Mouse (Mus musculus): ENCODE results near the gene Fbxo6.

The Fbxo6 gene

DNA sequence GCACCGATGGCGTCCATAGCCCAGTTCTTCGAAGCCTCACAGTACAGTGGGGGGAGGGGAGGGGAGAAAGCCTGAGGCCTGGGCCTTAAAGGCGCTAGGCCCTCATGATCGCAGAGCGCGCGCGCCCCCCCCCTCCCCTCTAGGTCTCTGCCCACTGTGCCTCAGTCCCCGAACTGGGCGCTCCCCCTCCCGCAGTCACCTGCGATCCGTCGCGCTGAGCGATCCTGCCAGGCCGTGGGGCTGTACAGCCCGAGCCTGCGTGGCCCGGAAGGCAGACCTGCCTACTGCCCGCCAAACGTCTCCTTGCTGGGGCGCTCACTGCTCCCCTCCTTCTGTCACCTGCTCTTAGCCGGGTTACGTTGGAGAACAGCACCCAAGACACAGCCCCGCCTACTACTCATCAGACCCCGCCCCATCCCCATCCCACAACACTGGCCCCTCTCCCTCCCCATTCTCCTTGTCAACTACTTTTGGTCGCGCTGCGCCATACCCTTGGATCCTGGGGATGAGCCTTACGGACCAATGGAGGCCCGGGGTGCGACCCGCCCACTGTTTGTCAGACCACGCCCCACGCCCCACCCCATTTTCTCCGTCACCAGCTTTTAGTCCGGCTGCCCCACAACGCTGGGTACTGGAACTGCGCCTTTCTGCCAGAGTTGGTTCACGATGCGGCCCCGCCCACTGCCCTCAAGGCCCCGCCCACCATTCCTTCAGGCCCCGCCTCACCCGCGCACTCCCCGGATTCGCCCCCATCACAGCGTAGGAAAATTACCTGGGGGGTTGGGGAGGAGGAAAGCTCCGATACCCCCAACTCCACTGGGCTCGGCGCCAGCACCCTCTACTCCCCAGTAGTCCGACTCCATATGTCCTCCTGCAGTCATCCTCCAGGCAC is 7.8 kb upstream of the Fbxo6 start:
- DNase-seq = peak; percentile 91

DNA sequence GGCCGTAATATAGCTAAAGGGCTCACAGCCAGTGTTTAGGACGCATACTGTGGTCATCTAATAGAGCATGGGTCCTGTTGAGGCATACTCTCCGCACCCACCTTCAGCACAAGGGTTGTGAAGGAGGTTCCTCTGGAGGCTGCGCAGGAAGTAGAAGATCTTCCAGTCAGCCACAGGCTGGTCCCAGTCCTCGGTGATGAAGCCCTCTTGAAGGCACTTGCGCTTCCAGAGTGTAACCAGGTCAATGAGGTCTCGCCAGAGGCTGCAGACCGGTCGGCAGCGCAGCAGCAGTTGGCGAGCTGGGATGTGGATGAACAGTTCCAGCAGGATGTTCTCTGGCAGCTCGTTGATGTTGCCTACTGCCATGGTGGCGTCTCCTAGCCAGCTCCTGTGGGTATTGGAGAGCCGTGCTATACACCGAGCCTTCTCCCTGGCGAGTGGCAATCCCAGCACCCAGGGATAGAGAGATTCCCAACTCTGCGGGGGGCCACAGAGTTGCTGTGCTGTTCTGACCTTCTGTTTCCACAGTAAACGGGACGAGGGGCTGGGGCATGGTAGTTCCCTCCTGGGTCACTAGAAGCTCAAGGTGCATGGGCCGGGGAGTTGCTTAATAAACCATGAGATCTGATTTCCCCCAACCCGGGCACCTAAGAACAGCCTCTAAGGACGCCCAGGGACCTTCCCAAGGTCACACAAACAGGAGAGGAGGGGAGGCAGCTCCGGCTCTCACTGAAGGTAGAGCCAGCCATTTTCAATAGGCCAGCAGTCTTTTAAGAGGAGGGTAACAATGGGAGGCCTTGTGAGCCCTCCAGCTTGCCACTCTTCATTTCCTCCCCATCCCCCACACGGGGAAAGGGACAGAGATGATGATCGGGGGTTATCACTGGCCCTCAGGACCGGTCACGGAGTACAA is 6.8 kb upstream of the Fbxo6 start:
- DNase-seq = no peak

DNA sequence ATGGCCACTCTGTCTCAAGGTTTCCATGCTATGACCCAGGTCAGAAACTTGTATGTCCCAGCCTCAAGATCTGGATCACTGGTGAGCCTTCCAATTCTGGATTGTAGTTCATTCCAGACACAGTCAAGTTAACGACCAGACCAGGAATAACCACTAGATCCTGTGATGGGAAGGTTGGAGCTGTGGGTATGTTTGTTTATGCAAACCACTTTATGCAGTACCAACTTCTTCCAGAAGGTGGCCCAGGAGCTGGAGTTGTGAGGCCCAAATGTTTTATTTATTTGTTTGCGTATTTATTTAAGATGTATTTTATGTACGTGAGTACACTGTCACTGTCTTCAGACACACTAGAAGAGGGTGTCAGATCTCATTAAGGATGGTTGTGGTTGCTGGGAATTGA is 3.0 kb upstream of the Fbxo6 start:
- peak; percentile 57 for DNase-seq

DNA sequence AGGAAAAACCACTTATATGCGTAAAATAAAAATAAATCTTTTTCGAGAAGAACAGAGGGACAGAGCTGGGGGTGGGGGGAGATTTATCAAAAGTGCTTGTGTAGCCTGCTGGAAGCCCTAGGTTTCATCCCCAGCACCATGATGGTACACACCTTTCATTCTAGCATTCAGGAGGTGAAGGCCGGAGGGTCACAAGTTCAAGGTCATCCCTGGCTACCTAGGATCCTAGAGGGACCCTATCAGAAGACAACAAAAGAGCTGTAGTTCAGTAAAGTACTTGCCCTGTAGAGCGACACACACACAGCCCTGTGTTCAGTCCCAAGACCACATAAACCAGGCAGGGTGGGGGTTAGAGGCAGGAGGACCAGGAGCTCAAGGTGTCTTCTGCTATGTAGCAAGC is 2.1 kb upstream of the Fbxo6 start:
- DNase-seq = no peak

DNA sequence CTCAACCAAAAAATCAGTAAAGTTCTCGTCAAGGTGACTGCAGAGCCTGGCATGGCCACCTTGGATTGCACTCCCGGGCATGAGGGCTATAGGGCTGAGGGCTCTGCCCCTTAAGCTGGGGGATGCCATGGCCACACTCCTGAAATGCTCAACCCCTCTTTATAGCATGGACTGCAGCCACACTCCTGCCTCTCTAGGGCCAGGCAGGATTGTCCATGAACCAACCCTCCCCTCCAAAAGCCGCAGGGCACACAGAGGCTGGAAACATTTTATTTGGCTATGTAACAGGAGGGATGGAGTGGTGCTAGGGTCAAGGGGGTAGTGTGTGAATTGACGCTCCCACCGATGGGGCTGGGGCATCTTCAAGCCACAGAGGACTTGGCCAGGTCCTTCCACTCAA is 607 bp upstream of the Fbxo6 start:
- no peak for DNase-seq

DNA sequence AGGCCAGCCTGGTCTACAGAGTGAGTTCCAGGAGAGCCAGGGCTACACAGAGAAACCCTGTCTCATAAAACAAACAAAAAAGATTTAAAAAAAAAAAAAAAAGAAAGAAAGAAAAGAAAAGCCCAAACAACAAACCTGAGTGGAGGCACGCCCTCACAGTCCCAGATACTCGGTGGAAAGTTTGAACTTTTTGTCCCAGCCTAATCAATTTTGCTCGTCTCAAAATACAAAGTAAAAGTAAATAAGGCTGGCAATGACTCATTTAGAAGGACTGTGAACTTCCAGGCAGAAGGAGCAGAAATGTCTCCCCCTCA is 1.0 kb downstream of the Fbxo6 start:
- no peak for DNase-seq

DNA sequence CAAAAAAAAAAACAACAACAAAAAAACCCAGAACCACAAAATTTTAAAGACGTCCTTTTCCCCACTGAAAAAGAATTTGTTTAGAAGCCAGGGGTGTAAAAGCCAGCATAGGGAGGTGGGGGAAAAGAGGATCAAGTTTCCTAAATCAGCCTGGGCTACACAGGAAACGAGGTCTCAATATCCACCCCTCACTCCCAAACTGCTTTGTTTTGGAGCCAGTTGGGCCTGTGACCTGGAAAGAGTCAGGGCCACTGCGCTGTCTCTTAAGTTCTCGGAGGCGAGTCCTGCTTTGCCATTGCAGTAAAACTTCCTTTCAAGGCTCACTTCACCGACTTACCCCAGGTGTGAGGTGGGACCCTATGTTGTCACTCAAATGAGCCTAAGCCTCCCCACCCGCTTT is 1.7 kb downstream of the Fbxo6 start:
- no peak for DNase-seq

DNA sequence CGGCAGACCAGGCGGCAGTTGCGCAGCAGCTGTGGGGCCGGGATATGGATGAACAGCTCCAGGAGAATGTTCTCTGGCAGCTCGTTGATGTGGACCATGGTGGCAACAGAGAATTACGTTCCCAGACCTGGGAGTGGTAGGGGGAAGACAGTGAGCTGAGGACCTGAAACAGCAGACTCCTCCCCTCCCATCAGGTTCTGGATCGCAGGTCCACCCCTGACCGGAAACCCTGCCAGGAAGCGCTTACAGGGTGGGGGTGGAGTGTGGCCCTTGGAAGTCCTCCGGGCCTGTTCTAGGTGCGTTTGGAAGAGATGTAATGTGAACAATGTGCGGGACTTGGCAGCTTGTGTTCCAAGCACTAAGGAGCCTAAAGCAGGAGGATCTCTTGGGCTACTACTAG is 2.4 kb downstream of the Fbxo6 start:
- peak; percentile 30 for DNase-seq

DNA sequence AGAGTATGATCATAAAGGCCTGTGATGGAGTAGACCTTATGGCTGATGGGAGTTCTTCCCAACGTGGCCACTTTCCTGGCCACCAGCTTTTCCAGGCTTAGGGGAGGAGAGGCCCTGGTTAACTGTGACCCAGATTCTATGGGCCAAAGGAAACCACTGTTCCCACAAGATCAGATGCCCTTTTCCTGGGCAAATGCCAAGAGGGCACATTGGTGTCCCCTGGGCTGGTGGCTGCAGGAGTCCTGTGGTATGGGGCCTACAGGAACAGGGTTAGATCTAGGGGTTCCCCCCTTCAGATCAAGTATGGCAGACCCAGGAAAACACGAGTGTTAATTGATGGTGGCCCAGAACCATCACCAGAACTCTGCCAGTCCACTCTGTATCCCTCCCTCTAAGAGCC is 4.2 kb downstream of the Fbxo6 start:
- no peak for DNase-seq

DNA sequence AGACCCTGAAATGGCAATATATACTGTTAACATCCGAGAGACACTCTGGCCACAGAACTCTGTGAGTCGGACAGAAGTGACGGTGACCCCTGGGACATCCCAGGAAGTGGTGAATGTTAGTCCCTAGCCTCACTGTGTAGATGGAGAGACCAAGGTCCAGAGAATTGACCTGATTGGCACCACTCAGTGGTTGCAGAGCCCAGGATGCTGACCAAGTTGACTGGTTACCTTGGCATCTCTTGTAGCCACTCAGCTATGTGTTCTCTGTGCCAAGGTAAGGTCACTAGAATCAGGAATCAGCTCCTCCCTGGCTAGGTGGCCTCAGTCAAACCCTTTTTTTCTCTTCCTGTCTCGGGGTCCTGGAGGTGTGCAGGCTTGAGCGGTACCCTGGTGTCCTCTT is 8.2 kb downstream of the Fbxo6 start:
- no peak for DNase-seq

DNA sequence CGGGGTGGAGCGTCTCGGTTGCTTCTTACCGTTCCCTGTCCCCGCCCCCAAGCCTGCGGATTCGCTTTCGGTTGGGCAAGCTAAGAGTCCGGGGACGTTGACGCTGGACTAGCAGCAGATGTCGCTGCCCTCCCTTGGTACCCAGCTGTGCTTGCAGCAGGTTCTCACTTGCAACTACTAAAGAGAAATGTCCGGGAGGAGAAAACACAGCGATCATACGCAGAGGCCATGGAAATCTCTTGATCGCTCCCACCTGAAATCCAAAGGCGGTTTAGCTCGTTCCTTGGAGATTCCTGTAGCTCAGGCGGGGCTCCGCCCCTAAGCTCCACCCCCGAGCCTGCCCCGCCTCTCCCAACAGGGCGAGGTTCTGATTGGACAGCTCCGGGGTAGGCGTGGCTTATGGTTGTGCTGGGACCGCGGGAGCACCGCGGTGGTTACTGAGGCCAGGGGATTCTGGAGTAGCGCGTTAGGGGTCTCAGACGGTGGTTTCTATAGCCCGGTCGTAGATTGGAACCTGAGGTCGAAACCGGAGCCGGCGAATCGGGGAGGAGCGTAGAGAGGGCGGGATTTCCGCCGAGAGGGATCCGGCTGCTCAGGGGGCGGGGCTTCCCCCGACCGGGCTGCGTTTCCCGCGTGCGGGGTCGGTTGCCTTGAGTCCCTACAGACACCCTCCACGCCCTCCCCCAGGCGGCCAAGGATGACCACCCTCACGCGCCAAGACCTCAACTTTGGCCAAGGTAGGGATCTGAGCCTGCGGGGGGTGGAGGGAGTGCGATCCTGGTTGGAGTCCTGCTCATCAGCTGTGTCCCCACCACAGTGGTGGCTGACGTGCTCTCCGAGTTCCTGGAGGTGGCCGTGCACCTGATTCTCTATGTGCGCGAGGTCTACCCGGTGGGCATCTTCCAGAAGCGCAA is 11.6 kb downstream of the Fbxo6 start:
- peak; percentile 93 for DNase-seq

DNA sequence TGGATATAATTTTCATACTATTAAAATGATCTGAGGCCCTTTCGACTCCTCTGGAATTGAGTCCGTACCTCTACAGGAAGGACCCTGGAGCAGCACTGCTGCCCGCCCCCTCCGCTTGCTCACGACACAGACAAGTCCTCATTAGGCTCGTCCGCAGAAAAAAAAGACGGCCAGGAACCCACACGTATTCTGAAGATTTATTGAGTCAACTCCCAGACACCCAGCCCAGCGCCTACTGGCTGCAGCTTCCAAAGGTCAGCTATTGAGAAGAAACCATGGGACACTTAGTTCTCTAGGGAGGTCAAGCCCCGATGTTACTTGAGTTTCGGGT is 12.2 kb downstream of the Fbxo6 start:
- DNase-seq = no peak

DNA sequence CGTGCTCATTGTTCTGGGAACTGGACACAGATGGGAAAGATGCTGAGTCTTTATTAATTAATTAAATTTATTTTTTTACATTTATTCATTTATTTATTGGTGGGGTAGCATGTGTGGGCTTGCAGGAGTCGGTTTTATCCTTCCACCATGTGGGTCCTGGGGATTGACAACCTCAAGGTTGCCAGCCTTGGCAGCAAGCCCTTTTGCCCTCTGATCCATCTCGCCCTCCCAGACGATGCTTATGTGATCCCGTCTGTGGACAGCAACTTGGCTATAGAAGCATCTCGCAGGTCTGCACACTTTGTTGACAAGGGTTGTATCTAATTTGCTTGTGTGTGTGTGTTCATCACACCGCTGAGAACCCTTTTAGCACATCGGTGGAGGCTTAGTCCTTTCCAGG is 14.4 kb downstream of the Fbxo6 start:
- DNase-seq = no peak

DNA sequence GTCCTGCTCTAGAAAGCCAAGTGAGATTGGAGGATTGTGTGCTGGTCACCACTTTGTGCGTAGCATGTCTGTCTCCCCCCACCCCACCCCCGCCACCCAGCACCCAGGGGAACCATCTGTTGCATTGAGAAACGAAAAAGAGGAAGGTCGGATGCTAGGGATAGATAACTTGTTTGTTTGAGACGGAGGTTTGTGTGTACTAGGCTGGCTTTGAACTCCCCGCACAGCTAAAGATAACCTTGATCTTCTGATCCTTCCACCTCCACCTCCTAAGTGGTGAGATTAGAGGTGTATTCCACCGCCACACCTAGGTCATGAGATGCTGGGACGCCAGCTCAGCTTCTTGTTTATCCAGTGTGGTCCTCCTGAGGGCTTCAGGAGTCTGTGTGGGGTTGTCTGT is 17.0 kb downstream of the Fbxo6 start:
- DNase-seq = no peak

DNA sequence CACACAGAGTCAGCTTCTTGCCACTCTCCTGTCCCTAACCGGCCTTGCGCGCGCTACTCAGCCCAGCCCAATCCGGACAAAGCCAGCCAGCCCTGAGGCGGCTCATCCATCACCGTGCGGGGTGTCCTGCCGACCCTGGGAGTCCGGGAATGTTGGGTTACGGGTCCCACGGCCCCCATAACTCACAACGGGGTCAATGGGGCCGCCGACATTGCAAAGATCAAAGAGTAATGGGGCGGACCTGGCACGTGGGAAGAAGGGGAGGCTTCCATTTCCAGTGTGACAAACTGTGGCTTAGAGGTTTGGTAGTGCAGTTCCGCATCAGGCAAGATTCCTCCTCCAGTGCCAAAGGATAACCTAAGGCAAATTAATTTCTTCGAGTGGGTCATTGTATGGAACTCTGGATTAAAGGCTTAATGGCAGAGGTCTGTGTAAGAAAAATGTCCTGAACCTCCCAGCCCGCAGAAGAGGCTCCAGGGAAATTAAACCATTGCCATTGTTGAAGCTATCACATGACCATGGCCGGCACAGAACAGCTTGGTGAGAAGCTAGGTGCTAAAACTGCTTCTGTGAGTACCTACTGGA is 20.4 kb downstream of the Fbxo6 start:
- DNase-seq = no peak

DNA sequence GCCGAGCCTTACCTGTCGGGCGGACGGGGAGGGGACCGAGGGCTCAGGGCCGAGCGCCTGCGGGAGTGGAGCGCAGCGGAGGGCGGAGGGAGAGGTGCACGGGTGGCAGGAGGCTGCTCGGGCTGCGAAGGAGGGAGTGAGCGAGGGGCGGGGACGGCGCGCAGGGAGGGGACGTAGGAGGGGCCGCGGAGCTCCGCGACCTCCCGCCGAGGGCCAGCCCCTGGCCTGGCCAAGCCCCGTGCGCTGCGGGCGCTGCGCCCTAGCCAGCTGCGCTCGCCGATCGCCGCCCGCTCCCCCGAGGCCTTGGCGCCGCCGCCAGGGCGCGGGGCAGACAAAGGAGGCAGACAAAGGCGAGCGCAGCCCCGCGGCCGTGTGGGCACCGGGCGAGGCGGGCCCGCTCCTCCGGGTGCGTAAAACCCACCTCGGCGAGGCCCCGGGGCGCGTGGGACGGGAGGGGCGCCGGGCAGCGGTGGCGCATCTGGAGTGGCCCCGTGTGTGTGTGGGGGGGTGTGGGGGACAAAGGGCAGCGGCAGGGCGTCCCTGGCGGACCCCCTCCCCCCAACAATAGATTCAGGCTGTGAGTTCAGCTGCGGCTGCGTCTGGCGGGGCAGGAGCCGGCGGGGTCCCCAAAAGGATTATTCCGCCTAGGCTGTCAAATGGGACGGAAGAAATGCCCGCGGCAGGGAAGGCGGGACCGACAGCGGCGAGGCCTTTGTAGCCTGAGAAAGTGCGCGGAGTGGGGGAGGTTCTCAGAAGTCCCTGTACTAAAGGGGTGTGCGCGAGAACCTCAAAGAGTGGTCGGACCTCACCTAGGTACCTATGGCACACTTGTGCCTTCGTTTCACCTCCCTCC is 21.2 kb downstream of the Fbxo6 start, which contains the start of gene Draxin:
Draxin (minus strand) TSS at position 138 of the 853 bp plus-strand sequence.
- peak; percentile 52 for DNase-seq

DNA sequence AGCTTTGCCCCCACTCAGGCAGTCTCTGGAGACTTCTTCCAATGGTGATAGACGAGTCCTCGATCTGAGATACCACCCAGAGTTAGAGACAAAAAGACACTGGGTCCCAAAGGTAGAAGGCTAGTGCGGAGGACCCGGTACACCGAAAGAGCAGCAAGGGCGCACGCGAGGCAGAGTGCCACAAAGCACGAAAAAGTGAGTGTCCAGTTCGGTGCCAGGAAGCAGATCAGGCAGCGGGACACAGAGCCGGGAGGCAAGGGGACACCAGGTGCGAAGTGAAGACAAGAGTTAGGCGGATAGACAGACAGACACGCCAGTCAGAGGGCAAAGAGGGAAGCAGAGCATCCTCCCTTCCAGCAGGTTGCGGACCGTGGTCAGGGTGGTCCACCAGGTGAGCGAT is 21.8 kb downstream of the Fbxo6 start, which contains the start of gene Mad2l2:
Mad2l2 (plus strand) TSS at position 252 of the 400 bp plus-strand sequence.
- DNase-seq = no peak

DNA sequence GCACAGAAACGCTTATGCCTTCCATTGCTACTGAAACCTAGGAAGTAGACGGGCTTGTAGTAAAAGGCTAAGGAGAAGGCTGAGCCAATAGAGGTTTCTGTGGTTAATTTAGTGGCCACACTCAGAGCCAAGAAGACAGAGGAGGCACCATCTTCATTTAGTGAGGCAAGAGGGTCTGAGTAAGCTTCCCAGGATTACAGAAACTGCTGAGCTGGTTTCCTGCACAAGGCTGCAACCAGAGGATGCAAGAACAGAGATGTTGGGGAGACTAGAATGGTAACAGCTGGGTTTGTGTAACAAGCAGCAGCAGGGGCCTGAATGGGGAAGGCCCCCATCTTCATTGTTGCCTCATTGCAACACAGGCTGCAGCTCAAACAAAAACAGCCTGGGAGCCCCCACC is 23.3 kb downstream of the Fbxo6 start:
- no peak for DNase-seq

DNA sequence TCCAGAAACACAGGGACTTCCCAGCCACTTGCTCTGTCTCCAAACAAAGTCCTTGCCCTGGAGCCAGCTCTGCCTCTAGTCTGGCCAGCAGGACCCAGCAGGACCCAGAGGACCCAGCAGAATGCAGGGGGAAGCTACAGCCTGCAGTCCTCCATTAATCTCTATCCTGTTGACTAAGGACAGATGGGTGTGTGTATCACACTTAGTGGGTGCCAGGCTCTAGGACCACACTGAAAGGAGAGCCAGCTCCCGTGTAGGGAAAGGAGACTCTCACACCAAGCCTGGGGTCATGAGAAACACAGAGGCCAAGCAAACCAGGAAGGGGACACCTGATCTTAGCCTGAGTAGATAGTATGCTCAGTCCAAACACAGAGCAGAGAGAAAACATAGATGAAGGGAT is 23.7 kb downstream of the Fbxo6 start:
- no peak for DNase-seq

DNA sequence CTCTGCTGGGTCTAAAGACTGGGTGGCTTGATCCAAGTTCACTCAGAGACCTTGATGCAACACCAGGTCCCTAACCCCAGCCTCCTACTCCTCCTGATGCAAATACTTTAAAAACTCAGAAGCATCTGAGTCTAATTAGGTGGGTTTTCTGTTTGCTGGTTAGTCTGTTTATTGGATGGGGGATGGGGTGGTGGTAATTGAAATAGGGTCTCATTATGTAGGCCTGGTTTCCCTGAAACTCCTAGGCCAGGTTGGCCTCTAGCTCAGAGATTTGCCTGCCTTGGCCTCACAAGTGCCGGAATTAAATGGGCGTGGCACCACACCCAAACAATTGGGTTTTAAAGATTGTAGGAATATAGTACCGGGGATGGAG is 29.3 kb downstream of the Fbxo6 start:
- no peak for DNase-seq

DNA sequence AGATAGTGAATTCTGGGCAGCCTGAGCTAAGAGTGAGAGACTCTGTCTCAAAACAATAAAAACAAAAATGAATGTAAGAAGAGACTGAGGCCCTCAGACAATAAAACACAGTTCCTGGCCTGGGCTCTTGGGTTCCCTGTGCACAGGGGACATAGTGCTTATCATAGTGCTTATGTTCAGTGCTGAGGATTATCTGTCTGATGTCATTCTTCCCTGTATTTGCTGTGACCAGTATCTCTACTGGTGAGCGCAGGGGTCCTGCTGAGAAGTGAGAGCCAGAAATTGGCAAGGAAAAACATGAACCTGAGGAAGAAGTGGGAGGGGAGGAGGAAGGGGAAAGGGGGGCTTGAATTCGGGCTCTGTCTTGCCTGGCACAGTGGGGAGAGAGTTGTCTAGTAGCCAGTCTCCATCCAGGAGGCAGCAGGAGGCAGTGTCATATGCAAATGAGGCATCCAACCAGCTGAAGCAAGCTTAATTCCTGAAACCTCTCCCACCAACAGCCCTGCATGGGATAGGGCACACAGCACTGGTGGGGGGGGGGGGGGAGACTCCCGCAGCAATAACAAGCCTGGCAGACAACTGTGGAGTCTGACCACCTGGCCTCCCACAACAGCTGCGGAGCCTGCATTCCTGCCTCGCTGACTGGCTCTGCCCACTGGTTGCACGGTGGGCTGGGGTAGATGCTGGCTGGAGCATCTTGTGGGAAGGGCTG is 29.8 kb downstream of the Fbxo6 start:
- no peak for DNase-seq
